Mouse (Mus musculus): ENCODE measurements around the gene Npas2. TPM values are rescaled to one million over a fixed set of nuclear protein-coding genes. Genes with fewer than 3 reads are reported as not detected.

The Npas2 gene
- total and polyA plus RNA-seq, 2 experiments from 2014 or later: 0.80 to 2.8 TPM

- Histone ChIP-seq H3K4me3 (ENCODE audit: low read length) (no peak overlapping the region), H3K27me3 (ENCODE audit: insufficient read depth, low read length) (no peaks in the 10 kb centered on the region), H3K27ac (no peak overlapping the region), H3K9ac (replicated peaks; ENCODE audit: low read length) (no peak overlapping the region), H3K36me3 (ENCODE audit: insufficient read depth, low read length) (peaks cover 5% of the 10 kb centered on the region; the same call in 1 of the 2 replicates), H3K4me2 (ENCODE audit: low read depth, low read length) (no peak overlapping the region), H3K4me1 (ENCODE audit: insufficient read depth, low read length) (no peaks in the 10 kb centered on the region), H3K9me3 (ENCODE audit: low read length) (no peaks in the 10 kb centered on the region)
- TF ChIP-seq CTCF (IDR thresholded peaks at IDR 0.05; ENCODE audit: low read depth): no peak
- DNase-seq (ENCODE audit: low spot score) (peak; percentile 21), ATAC-seq (peak; percentile 16; the same call in 1 of the 2 replicates)
- WGBS: 68% methylated on average over 4 of the region's 4 CpGs
Observed at GRCm38 (mm10) chr1:39387497-39387896, 194.0 kb downstream of the Npas2 start.

GRCm38 (mm10) chr1:39388163-39388562, 194.6 kb downstream of the Npas2 start:
- WGBS: 81% methylated on average over 2 of the region's 2 CpGs
- no peak overlapping the region for H3K4me2 ChIP-seq (ENCODE audit: low read depth, low read length)

GRCm38 (mm10) chr1:39389338-39389737, 195.8 kb downstream of the Npas2 start:
- Histone ChIP-seq H3K4me2 (ENCODE audit: low read depth, low read length) (no peak overlapping the region), H3K9ac (replicated peaks; ENCODE audit: low read length) (no peak overlapping the region), H3K36me3 (ENCODE audit: insufficient read depth, low read length) (peaks cover 5% of the 10 kb centered on the region; the same call in 1 of the 2 replicates), H3K4me3 (ENCODE audit: low read length) (no peak overlapping the region), H3K4me1 (ENCODE audit: insufficient read depth, low read length) (no peaks in the 10 kb centered on the region), H3K9me3 (ENCODE audit: low read length) (no peaks in the 10 kb centered on the region), H3K27ac (no peak overlapping the region), H3K27me3 (ENCODE audit: insufficient read depth, low read length) (no peaks in the 10 kb centered on the region)
- no peak for DNase-seq (ENCODE audit: low spot score)
- TF ChIP-seq CTCF (IDR thresholded peaks at IDR 0.05; ENCODE audit: low read depth): no peak
- ATAC-seq: no peak
- 92% methylated on average over 11 of the region's 11 CpGs for WGBS

More at GRCm38 (mm10) chr1:39388163-39388562, 194.6 kb downstream of the Npas2 start:
- Histone ChIP-seq H3K27ac (no peak overlapping the region), H3K9me3 (ENCODE audit: low read length) (no peaks in the 10 kb centered on the region), H3K9ac (replicated peaks; ENCODE audit: low read length) (no peak overlapping the region), H3K36me3 (ENCODE audit: insufficient read depth, low read length) (peaks cover 5% of the 10 kb centered on the region; the same call in 1 of the 2 replicates), H3K4me3 (ENCODE audit: low read length) (no peak overlapping the region), H3K27me3 (ENCODE audit: insufficient read depth, low read length) (no peaks in the 10 kb centered on the region), H3K4me1 (ENCODE audit: insufficient read depth, low read length) (no peaks in the 10 kb centered on the region)
- no peak for TF ChIP-seq CTCF (IDR thresholded peaks at IDR 0.05; ENCODE audit: low read depth)
- no peak for ATAC-seq
- no peak for DNase-seq (ENCODE audit: low spot score)

- no peak overlapping the region for H3K4me2 ChIP-seq (ENCODE audit: low read depth, low read length)
- no peaks in the 10 kb centered on the region for H3K4me1 ChIP-seq (ENCODE audit: insufficient read depth, low read length)
- WGBS: 86% methylated on average over 6 of the region's 6 CpGs
- no peak overlapping the region for H3K27ac ChIP-seq
- H3K4me3 ChIP-seq (ENCODE audit: low read length): no peak overlapping the region
- ATAC-seq (peak; percentile 15), DNase-seq (ENCODE audit: low spot score) (no peak)
- H3K36me3 ChIP-seq (ENCODE audit: insufficient read depth, low read length): peaks cover 5% of the 10 kb centered on the region; the same call in 1 of the 2 replicates
- no peak overlapping the region for H3K9ac ChIP-seq (replicated peaks; ENCODE audit: low read length)
- TF ChIP-seq CTCF (IDR thresholded peaks at IDR 0.05; ENCODE audit: low read depth): no peak
- H3K9me3 ChIP-seq (ENCODE audit: low read length): no peaks in the 10 kb centered on the region
- no peaks in the 10 kb centered on the region for H3K27me3 ChIP-seq (ENCODE audit: insufficient read depth, low read length)
Observed at GRCm38 (mm10) chr1:39391652-39392051, 198.1 kb downstream of the Npas2 start.

GRCm38 (mm10) chr1:39392189-39392588, 198.7 kb downstream of the Npas2 start:
- TF ChIP-seq CTCF (IDR thresholded peaks at IDR 0.05; ENCODE audit: low read depth): peak; percentile 97
- H3K36me3 ChIP-seq (ENCODE audit: insufficient read depth, low read length): peaks cover 5% of the 10 kb centered on the region; the same call in 1 of the 2 replicates
- H3K27me3 ChIP-seq (ENCODE audit: insufficient read depth, low read length): no peaks in the 10 kb centered on the region
- no peaks in the 10 kb centered on the region for H3K9me3 ChIP-seq (ENCODE audit: low read length)
- H3K4me3 ChIP-seq (ENCODE audit: low read length): no peak overlapping the region
- no peak overlapping the region for H3K27ac ChIP-seq
- WGBS: 60% methylated on average over 3 of the region's 3 CpGs
- no peak overlapping the region for H3K9ac ChIP-seq (replicated peaks; ENCODE audit: low read length)
- no peaks in the 10 kb centered on the region for H3K4me1 ChIP-seq (ENCODE audit: insufficient read depth, low read length)
- no peak overlapping the region for H3K4me2 ChIP-seq (ENCODE audit: low read depth, low read length)
- DNase-seq (ENCODE audit: low spot score) (peak; percentile 84), ATAC-seq (peak; percentile 56)

GRCm38 (mm10) chr1:39393217-39393867, 199.8 kb downstream of the Npas2 start:
- 87% methylated on average over 8 of the region's 8 CpGs for WGBS
- H3K27ac ChIP-seq: no peak overlapping the region
- H3K9ac ChIP-seq (replicated peaks; ENCODE audit: low read length): no peak overlapping the region
- no peak overlapping the region for H3K4me2 ChIP-seq (ENCODE audit: low read depth, low read length)
- H3K4me1 ChIP-seq (ENCODE audit: insufficient read depth, low read length): no peaks in the 10 kb centered on the region
- peaks cover 5% of the 10 kb centered on the region; the same call in 1 of the 2 replicates for H3K36me3 ChIP-seq (ENCODE audit: insufficient read depth, low read length)
- no peak for DNase-seq (ENCODE audit: low spot score)
- no peaks in the 10 kb centered on the region for H3K27me3 ChIP-seq (ENCODE audit: insufficient read depth, low read length)
- TF ChIP-seq CTCF (IDR thresholded peaks at IDR 0.05; ENCODE audit: low read depth): no peak
- H3K4me3 ChIP-seq (ENCODE audit: low read length): no peak overlapping the region
- no peak for ATAC-seq
- H3K9me3 ChIP-seq (ENCODE audit: low read length): no peaks in the 10 kb centered on the region

- H3K4me2 ChIP-seq (ENCODE audit: low read depth, low read length): no peak overlapping the region
- TF ChIP-seq CTCF (IDR thresholded peaks at IDR 0.05; ENCODE audit: low read depth): no peak
- no peak for DNase-seq (ENCODE audit: low spot score)
- WGBS: 47% methylated on average over 10 of the region's 10 CpGs
- no peak overlapping the region for H3K9ac ChIP-seq (replicated peaks; ENCODE audit: low read length)
- H3K4me3 ChIP-seq (ENCODE audit: low read length): no peak overlapping the region
- no peaks in the 10 kb centered on the region for H3K36me3 ChIP-seq (ENCODE audit: insufficient read depth, low read length)
- no peaks in the 10 kb centered on the region for H3K9me3 ChIP-seq (ENCODE audit: low read length)
- no peaks in the 10 kb centered on the region for H3K4me1 ChIP-seq (ENCODE audit: insufficient read depth, low read length)
- H3K27ac ChIP-seq: no peak overlapping the region
- no peaks in the 10 kb centered on the region for H3K27me3 ChIP-seq (ENCODE audit: insufficient read depth, low read length)
- ATAC-seq: no peak
Observed at GRCm38 (mm10) chr1:39394096-39394495, 200.6 kb downstream of the Npas2 start.
